Mouse (Mus musculus) G1E (cell line): ENCODE measurements around the gene Sgca.

Experiments used
- CTCF ChIP-seq: IDR thresholded peaks from 2 replicates; pipeline ENCODE4 v1.5.1; 2012; ENCODE audit warnings: low read depth, low read length, inconsistent platforms, mixed read lengths
- GATA1 ChIP-seq: IDR thresholded peaks from 2 replicates; pipeline ENCODE4 v1.6.1; 2012; ENCODE audit warnings: borderline replicate concordance, low read length, inconsistent platforms, mixed read lengths
- TAL1 ChIP-seq: conservative IDR thresholded peaks from 2 replicates; pipeline ENCODE4 v1.6.1; 2012; ENCODE audit warnings: low read depth, low read length, inconsistent platforms, mixed read lengths

DNA sequence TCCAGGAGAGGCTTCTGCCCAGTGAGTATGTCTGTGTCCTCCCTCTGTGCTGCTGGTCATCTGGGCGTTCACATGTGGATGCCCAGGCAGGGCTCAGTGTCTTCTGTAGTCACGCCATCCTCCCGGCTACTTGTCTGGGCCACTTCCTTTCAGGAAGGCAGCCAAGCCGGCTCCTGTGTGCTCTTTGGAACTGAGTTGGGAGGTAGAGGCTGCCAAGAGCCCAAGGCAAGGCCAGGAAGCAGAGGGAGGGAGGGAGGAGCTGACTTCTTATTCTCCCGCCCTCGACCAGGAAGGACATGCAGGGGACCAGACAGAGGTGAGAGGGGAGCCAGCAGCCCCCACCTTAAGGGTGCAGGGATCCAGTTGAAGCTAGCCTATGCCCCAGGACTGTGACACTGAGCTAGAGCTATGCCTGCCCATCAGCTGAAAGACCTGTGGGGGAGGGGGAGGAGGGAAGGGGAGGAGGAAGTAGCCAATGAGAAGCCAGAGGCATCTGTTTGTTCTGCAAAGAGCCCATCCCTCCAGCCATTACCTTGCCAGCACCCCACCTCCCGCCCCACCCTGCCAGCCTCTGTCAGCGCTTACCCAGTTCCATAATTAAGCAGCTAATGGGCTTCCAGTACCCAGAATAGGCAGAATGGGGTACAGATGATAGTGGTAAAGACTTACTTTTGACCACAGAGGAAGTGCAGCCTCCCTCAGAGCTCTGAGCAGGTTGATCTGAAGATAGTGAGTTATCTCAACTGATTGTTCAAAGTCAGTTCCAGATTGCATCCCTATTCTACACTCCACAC lies 17.9 kb downstream of the Sgca start:
- TF ChIP-seq CTCF (no peak), GATA1 (no peak), TAL1 (no peak)
